Mouse (Mus musculus) stomach, postnatal 0 days (tissue): ENCODE results near the gene Kdm2b.

Experiments used
- CTCF ChIP-seq: IDR thresholded peaks from 2 replicates; pipeline ENCODE4 v1.5.1; 2016; ENCODE audit warnings: antibody characterized with exemption, low read depth, mild to moderate bottlenecking, moderate library complexity
- EP300 ChIP-seq: optimal IDR thresholded peaks from 2 replicates; pipeline ENCODE3; 2016; ENCODE audit warnings: antibody characterized with exemption

- TF ChIP-seq CTCF (no peak), EP300 (no peak)
These were observed 62.5 kb downstream of the Kdm2b start for GRCm38 (mm10) chr5:122927092-122927491.
